Mouse (Mus musculus): Measurements from ENCODE around the gene Gse1.
A peak's percentile ranks its signal among the peaks of the same experiment; 100 is the strongest.

The Gse1 gene

DNA sequence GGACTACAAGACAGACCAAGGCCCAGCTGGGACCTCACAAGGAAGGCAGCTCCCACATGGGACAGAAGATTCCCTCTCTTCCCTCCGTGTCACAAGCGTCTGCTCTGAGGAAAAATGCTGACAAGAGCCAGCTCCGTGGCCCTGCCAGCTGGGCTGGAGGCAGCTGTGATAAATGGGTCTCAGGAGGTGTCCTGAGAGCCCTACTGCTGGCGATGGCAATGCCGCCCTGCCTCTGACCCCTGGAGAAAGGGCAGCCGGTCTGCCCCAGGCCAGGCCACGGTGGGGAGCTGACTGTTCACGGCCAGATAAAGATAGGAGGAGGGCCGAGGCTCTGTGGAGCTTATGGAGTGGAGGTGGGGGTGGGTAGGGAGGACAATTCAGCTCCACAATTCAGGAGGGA lies 193.4 kb downstream of the Gse1 start:
- no peak for DNase-seq (ENCODE audit: low spot score in 2 of 2)

DNA sequence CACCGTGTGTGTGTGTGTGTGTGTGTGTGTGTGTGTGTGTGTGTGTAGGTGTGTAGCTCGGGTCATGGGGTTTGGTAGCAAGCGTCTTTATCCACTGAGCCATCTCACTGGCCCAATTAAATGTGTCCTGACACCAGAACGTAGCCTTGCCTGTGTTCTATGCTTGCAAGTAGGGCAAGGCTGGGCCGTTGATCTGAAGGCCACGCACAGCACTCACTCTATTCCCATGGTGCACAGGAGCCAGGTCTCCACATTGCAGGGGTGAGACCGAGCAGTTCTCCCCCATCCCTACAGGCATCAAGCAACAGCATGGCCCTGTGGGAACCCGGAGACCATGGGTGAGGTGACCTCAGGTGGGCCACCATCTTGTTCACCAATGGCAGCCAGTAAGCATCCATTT lies 194.0 kb downstream of the Gse1 start:
- no peak for DNase-seq (ENCODE audit: low spot score in 2 of 2)

DNA sequence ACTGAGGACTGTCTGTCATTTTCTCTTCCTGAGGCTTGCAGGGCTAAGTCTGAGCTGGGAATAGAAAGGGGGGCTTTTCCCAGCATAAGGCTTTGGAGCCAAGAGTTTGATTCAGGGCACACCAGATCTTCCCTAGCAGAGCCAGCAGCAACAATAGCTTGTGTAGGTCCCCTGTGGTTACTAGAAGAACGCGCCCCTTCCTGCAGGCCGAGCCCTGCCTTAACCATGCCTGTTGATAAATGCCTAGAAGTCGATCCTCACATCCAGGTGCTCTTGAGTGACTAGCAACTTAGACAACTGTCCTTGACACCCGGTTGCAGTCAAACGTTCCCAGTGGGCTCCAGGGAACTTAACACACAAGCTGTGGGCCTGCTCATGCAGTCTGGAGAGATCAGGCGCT lies 195.3 kb downstream of the Gse1 start:
- no peak for DNase-seq (ENCODE audit: low spot score in 2 of 2)

DNA sequence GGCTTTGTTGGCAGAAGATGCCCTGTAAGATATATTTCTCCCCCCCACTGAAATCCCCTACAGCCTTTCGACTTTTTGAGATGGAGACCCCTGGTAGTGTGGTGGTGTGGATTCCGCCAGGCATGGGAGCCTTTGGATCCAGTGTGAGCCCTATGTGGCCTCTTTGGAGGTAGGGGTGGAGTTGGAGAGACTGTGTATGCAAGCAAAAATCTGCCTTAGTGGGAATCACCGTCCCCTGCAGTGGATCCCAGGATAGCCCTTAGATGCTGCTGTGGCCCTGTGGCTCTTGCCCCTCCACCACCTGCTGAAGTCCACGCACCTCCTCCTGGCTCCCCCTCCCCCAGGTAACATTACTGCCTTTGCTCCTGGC lies 196.6 kb downstream of the Gse1 start:
- no peak for DNase-seq (ENCODE audit: low spot score in 2 of 2)

DNA sequence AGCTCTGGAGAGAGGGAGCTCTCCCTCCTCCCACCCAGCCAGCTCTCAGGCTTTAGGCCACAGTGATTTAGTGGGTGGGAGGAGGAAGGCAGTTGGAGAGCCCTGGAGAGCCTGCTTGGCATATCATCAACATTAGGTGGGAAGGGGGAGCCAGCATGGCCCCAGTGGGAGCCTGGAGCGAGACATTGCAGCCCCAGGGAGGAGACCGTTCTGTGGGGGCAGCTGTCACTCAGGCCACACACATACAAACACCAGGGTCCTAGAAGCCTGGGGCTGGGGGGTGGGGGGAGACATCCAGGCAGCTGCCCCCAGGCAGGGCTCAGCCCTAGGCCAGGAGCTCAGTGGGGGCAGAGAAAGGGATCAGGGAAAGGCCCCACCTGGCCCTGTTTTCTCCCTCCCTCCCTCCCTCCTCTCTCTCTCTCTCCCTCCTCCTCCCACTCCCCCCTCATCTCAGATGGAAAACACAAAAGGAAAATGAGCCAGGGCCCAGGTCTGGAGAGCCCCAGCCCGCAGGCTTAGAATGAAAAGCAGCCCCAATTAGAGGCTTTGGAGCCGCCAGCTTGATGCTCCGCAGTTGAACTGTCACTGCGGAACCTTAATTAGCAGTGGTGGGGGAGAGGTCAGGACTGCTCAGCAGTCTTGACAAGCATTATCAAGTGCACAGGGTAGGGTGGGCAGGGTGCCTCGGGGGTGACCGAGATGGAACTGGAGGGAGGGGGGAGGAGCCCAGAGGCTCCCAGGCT lies 197.1 kb downstream of the Gse1 start:
- no peak for DNase-seq (ENCODE audit: low spot score in 2 of 2)

DNA sequence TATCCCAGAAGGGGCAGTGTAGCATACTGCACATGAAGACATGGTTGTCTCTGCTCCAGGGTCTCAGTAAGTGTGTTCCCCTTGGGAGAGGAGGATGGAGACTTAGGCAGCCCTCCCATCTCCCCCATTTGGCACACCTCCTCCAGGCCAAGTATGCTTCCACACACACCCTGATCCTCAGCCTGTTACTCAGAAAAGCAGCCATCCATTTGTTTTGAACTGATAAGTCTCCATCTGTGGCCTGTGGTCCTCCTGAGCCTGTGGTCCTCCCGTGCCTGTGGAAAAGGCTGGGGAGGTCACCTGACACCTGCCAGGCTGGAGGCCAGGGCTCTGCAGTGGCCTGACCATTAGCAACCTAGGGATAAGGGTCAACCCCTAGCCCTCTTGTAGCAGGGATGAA lies 197.8 kb downstream of the Gse1 start:
- DNase-seq (ENCODE audit: low spot score in 2 of 2) = no peak

DNA sequence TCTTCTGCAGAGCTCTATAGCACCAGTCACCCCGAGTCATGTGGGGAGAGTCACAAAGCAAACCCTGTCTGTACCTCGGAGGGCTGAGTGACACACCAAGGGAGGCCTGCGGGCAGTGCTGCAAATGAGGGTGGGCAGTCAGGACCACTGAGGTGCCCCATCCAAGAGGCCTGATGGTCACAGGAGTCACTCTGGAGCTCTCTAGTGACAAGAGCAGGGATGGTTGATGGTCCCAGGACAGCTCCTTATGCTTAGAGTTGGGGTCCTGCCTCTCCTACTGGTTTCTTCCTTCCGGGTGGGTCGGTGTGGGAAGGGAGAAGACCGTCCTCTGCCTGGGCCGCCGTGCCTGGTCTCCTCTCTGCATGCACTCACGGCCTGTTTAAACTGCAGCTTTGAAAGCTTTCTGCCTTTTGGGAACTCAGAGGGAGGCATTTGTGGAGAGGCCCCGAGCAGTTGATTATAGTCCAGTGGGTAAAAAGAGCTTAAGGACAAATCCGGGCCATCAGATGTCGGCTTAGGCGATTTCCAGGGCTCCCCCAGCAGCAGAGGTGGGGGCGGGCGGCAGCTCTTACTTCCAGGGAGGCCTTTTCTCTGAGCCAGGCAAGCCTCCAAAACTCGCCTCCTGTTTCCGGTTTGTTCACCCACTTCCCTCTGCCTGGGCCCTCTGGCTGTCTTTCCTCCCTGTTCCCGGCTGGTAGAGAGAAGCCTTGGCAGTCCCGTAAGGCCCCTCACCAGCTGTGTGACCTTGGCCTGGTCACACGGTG lies 198.5 kb downstream of the Gse1 start:
- no peak for DNase-seq (ENCODE audit: low spot score in 2 of 2)

DNA sequence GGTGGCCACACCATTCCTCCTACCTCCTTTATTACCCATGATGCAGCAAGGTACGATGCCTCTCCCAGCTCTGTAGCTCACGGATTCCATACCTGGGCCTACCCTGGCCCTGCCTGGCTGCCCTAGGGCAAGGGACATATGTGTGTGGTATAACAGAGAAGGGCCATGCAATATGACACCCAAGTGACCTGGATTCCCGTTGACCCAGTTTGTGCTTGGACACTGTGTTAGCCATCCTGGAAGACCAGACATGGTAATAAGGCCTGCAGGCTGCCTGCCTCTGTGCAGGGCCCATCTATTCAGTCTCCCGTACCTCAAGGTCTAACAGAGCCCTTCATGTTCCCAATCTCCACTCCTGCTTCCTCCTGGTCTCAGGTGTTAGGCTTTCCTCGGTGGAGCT lies 200.2 kb downstream of the Gse1 start:
- DNase-seq (ENCODE audit: low spot score in 2 of 2) = no peak

DNA sequence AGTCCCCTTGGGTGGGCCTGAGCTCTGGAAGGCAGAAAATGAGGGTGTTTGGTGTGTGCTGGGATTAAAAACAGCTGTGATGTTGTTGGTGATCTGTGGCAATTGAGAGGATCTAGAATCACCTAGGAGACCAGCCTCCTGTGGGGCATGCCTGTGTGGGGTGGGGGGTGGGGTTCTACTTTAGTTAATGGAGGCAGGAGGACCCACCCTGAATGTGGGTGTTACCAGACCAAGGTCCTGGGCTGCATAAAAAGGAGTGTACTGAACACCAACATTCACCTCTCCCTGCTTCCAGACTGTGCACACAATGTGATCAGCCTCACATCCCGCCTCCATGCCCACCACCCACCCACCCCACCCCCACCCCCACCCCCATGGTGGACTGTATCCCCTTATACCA lies 200.9 kb downstream of the Gse1 start:
- DNase-seq (ENCODE audit: low spot score in 2 of 2) = no peak

DNA sequence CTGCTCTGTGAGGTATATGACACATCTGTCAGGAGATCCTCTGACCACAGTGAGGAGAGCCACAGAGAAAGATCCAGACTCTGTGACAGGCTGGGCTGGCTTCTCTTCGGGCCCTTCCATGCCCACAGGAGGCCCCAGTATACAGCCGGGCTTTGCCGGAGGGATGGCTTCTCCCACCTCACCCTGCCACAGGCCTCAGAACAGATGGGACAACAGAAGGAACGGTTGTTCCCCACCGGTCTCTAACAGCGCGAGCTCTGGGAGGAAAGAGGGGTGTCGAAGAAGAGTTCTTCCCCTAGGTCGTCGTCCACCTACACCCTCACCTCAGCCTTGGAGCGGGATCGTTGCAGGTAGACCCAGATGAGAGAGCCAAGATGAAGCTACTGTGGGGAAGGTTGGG lies 202.8 kb downstream of the Gse1 start:
- DNase-seq (ENCODE audit: low spot score in 2 of 2) = no peak

DNA sequence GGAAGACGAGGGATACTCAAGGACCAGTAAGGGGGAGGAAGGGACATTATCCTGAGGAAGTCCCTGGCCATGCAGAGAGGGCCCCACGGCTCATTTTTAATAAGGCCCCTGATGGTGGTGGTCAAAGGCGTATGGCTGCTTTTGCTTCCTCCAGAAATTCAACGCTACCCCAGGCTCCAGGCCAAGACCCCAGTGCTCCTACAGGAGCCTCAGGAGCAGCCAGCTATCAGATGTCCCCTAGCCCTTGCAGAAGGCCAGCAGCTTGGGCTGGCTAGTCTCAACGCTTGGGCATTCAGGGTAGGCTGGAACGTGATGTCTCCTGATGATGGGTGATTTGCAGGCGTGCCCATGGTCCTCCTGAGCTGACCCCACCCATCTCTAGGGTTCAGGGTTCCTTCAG lies 204.2 kb downstream of the Gse1 start:
- no peak for DNase-seq (ENCODE audit: low spot score in 2 of 2)

DNA sequence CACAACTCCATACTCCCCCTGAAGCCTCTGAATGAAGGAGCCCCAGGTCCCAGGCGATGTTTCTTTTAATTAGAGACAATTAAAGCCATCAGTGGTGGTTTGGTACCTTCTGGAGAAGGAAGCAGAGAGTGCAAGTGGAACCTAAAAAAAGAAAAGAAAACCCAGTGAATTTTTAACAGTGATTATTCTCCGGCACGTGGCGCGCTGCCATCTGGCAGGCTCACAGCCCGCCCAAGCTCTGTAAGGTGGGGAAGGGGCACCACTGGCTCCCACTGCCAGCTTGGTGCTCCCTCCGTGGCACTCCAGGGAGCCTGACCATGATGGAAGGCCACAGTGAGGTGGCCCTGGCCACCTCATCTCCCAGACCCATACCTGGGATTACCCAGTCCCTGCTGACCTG lies 204.9 kb downstream of the Gse1 start:
- DNase-seq (ENCODE audit: low spot score in 2 of 2) = no peak

DNA sequence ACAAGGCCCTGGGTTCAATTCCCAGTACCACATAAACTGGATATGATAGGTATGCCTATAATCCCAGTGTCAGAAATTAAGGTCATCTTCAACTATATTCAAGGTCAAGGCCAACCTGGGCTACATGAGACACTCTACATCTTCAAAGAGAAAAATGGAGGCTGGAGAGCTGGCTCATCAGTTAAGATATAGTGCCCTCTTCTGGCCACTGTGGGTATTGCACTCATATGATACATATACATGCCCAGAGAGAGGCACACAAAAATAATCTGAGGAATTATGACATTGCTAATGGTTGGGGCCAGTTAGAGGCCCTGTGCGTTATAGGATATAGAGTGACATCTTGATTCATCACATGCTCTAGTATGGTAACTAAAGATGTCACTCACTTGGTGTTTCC lies 205.5 kb downstream of the Gse1 start:
- DNase-seq (ENCODE audit: low spot score in 2 of 2) = no peak

DNA sequence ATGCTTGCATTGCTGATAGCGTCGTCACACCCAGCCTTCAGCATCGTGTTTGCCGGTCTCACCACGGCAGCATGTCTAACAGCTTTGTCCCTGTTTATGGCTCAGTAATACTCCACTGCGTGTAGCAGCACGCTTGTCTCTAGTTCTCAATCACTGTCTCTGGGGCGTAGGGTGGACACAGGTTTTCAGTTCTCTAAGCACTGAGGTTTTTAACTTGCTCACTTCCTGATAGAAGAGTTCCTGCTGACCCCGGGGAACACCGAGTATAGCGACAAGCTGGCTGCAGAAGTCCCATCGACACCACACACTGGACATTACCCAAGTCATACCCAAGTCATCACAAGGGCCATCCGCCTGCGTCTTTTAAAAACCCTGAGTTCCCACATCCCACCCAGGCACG lies 207.5 kb downstream of the Gse1 start:
- DNase-seq (ENCODE audit: low spot score in 2 of 2) = no peak

DNA sequence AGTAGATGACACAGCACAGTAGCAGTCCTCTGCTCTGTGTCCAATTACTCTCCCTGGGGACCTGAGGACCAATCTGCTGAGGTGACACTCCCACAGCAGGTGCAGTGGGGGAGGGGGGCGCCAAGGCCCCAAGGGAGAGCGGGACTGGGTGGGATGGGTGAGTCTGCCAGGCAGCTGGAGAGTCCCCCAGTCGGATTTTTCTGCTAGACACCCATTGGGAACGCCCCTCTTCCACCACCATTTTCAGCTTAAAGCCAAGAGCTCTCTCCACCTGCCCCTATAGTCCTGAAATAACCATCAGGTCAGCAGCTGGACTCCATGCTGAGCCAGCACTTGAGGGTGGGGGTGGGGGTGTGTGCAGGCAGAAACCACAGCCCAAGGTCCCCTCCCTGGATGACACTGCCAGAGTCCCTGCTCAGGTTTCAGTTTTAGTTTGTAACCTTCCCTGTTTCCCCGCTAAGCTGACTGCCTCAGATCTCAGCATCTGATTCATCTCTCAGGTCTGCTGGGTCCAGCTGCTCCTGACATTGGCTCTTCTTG lies 208.3 kb downstream of the Gse1 start:
- no peak for DNase-seq (ENCODE audit: low spot score in 2 of 2)

DNA sequence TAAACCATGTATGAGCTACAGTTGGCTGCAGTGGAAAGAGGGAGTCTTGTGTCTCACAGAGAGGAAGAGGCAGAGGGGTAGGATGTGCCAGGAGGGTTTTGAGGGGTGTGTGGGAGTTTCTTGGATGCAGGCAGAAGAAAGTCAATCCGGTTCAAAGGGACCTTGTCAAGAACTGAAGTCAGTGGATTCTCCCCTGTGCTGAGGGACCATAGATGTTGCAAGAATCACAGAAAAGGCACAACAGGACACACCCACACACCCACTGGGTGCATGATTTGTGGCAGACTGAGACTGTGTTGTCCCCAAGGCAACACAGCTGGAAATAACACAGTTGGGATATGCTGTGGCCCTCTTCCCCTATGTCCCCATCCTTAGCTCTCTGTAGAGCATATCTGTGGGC lies 209.0 kb downstream of the Gse1 start:
- no peak for DNase-seq (ENCODE audit: low spot score in 2 of 2)

DNA sequence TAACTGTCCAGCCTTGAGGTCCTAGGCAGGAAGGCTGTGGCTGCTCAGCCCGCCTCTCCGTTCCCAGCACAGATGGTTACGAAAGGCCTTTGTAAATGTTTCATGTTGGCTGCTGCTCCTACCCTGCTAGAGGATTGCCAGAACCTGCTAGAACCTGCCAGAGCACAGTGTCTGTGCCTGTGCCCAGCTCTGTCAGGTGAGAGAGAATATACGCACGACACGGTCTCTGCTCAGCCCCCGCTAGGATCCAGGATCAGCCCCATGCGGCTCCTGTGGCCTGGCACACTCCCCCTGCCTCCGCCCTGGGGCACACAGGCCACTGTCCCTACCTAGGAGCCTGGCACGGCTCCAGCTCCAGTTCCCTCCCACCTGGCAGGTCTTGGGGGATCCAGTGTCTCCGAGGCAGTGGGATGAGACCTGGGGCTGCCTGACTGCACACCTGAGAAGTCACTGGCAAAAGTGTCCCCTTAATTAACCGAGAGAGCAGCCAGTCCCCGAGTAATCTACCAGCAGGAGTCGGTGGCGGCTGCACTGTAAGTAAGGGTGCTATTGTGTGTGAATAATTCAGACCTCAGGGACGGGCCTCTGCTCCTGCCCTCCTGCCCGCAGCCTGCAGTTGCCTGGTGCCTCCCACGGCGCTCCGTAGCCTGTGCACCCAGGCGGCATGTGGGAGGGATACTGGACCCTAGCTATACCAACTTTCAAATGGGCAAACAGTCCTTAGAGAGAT lies 209.6 kb downstream of the Gse1 start:
- DNase-seq (ENCODE audit: low spot score in 2 of 2) = no peak

DNA sequence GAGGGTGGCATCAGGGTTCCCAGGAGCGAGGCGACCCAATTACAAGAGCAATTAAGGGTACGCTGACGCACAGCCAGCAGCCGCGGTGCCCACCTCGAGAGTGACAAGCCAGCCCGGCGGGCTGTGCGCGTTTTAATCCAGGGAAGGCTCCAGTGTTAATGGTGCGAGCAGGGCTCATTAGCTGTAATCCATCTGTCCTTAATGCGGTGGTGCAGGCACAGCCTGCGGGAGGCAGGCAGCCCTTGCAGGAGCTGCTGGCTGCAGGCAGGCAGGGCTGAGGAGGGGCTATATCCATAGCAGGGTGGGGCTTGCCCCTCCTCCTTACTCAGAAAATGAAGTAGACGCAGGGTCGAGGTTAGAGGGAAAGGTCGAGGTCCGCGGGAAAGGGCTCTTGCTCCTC lies 211.1 kb downstream of the Gse1 start:
- DNase-seq (ENCODE audit: low spot score in 2 of 2) = no peak

DNA sequence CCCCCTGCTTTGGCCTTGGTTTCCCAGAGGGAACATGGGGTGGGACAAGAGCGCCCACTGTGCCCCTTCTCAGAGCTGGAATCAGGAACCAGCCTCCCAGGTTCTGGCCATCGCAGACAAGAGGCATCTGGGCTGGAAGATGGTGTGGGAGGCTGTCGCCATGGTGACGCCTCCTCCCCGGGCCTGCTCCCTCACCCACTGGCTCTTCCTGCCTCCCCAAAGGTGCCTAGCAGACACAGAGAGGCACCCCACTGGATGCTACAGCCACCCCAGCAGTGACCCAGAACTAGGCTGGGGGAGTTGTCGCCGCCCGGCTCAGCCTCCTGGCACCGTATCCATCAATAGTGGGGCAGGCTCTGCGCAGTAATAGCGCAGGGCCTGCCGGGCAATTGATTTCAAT lies 212.5 kb downstream of the Gse1 start:
- no peak for DNase-seq (ENCODE audit: low spot score in 2 of 2)

DNA sequence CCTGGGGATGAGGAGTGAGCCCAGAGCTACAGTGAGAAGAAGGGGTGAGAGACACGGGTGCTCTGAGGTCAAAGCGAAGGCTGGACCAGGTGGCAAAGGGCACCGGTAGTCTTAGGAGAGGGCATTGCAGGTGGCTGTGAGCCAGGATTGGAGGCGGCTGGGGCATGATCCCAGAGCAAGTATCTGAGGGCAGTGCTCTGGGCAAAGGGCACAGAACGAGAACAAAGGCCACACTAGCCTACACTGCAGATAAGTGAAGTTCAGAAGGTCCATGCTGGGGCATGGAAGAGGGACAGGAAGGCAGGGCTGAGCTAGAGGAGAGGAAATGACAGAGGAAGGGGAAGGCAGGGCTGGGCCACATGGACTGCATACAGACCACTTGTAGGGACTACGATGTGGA lies 213.4 kb downstream of the Gse1 start:
- DNase-seq (ENCODE audit: low spot score in 2 of 2) = no peak

DNA sequence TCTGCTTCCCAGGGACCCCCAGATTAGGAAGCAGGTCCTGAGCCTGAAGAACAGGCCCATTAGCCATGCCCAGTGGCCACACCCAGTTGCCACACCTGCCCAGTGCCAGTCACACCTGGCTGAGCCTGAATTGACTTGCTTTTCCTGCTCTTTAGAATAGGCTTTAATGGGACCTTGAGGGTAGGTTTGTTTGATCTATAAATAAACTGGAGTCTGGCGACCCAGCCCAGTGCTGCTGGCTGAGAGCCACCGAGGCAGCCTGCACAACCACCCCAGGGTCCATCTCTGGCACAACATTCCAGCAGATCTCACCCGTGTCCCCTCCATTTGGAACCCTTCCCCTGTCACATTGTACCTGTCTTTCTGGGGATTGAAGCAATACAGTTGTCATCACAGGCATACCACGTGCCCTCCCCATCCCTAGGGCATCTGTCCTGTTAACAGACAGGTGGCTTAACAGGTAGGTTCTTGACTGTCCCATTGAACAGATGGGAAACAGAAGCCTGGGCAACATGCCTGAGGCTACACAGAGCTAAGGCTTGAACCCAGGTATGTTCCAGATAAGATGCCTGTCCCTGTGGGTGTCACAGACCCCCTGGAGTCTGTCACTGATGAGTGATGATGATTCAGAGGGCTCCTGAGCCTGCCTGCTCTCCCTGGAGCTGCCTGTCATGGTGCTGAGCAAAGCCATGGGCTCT lies 214.2 kb downstream of the Gse1 start:
- no peak for DNase-seq (ENCODE audit: low spot score in 2 of 2)

DNA sequence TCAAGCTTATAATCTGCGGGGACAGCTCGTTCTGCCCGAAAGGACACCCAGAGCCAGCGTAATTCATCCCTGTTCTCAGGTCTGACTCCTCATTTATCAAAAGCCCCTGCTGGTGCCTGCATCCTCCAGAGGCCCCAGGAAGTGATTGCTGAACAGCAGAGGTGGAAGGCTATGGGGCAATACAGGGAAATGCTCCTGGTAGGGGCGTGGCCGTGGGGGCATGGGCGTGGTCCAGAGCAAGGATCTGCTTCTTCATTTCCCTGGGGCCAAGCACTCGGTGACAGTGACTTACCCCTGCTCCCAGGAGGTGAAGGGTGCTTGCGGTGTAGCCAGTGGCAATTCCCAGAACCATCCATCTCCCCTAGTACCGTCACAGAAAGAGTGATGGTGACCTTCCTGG lies 217.0 kb downstream of the Gse1 start:
- peak; percentile 69 to 80 for DNase-seq (ENCODE audit: low spot score in 2 of 2)

Measured in spleen, postnatal 4 days (tissue).